Mouse (Mus musculus): ENCODE results near the gene Gm128. TPM values are rescaled to one million over a fixed set of nuclear protein-coding genes. Genes with fewer than 3 reads are reported as not detected.
A peak's percentile ranks its signal among the peaks of the same experiment; 100 is the strongest.

Gm128 gene
- polyA plus RNA-seq, 1 experiment from 2014 or later: 1.3 TPM

DNA sequence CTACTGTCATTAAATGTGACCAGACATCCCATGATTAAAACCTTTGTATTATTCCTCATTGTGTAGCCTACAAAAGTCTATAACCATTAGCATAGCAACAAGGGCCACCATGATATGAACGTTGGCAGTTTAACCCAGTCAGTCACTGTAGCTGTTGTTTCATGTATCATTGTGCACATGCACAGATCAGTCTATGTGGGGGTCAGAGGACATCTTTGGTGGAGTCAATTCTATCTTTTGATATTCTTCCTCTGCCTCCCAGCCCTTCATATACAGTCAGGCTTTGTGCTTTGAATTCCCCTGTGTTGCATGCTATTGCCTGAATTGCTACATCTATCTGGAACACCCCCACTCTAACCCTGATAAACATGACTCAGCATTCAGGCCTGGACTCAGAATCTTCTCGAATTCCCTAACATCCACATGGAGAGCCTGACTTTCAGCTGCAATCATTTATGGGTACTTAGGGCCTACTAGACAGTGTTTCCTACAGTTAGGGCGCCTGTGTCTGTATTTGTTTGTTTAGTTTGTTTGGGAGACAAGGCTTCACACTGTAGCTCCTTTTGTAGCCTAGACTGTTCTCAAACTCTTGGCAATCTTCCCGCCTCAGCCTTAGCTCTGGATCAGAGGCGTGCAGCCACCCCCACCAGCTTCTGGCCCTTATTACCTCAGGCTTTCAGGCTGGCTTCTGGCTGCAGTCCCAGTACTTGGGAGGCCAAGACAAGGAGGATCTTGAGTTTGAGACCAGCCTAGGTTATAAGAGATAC is 5.2 kb upstream of the Gm128 start:
- H3K36me3 ChIP-seq (ENCODE audit: insufficient read depth, low read length): no peaks in the 10 kb centered on the region
- H3K9me3 ChIP-seq (replicated peaks; ENCODE audit: low read length): no peaks in the 10 kb centered on the region
- H3K4me3 ChIP-seq (replicated peaks; ENCODE audit: low read depth, low read length): no peak overlapping the region
- 0 out of 2 replicates have a peak, but pooled peaks cover 2% of the 10 kb centered on the region for H3K4me1 ChIP-seq (replicated peaks; ENCODE audit: insufficient read depth, low read length)
- no peak overlapping the region for H3K9ac ChIP-seq (ENCODE audit: low read depth, low read length)
- no peak overlapping the region for H3K4me2 ChIP-seq (ENCODE audit: low read length)
- H3K27ac ChIP-seq: no peak overlapping the region
- 66% methylated on average over 5 of the region's 5 CpGs for WGBS
- H3K27me3 ChIP-seq (ENCODE audit: insufficient read depth, low read length): no peaks in the 10 kb centered on the region
- no peak for ATAC-seq (replicated peaks; ENCODE audit: low FRiP score, low read depth)
- DNase-seq (ENCODE audit: low spot score): no peak
- TF ChIP-seq CTCF (IDR thresholded peaks at IDR 0.05; ENCODE audit: low read depth): no peak

DNA sequence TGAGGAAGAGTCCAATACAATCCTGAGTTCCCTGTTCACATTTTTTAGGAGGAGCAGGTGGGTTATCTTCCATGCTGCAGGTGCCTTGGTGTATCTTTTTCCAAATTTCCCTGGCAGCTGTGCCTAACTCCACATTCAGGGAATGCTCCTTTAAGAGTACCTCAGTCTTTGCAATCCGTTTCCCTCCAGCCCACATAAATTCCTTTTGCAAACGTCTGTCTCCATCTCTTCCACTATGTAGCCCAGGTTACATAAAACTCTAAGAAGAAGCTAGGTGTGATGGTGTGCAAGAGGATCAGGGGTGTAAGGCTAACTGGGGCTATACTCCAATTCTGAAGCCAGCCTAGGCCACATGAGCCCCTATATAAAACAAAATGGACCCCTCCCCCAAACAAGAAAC is 1.7 kb upstream of the Gm128 start:
- Histone ChIP-seq H3K27ac (no peak overlapping the region), H3K9me3 (replicated peaks; ENCODE audit: low read length) (no peaks in the 10 kb centered on the region), H3K9ac (ENCODE audit: low read depth, low read length) (no peak overlapping the region), H3K27me3 (ENCODE audit: insufficient read depth, low read length) (no peaks in the 10 kb centered on the region), H3K36me3 (ENCODE audit: insufficient read depth, low read length) (0 out of 2 replicates have a peak, but pooled peaks cover 3% of the 10 kb centered on the region), H3K4me2 (ENCODE audit: low read length) (no peak overlapping the region), H3K4me3 (replicated peaks; ENCODE audit: low read depth, low read length) (no peak overlapping the region), H3K4me1 (replicated peaks; ENCODE audit: insufficient read depth, low read length) (0 out of 2 replicates have a peak, but pooled peaks cover 6% of the 10 kb centered on the region)
- WGBS: 68% methylated on average over 2 of the region's 2 CpGs
- ATAC-seq (replicated peaks; ENCODE audit: low FRiP score, low read depth) (no peak), DNase-seq (ENCODE audit: low spot score) (no peak)
- no peak for TF ChIP-seq CTCF (IDR thresholded peaks at IDR 0.05; ENCODE audit: low read depth)

DNA sequence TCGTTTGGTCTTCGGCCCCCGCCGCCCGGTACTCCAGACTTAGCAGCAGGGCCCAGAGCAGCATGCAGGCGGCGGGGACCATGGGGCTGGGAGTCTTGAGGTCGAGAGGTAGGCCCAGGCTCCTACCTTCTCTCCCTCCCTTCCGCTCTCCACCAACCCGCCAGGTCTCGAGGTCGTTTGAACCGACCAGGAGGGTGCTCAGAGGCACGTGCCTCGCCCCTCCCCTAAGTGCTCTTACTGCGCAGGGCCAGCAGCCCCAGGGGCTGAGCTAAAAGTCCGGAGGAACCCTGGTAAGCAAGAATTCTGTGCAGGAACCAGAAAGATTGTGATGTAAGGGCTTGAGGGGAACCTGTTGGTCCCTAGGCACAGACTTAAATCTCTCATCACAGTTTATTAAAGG is 498 bp downstream of the Gm128 start:
- WGBS: 34% methylated on average over 17 of the region's 17 CpGs
- no peak for TF ChIP-seq CTCF (IDR thresholded peaks at IDR 0.05; ENCODE audit: low read depth)
- Histone ChIP-seq H3K4me1 (replicated peaks; ENCODE audit: insufficient read depth, low read length) (0 out of 2 replicates have a peak, but pooled peaks cover 6% of the 10 kb centered on the region), H3K4me2 (ENCODE audit: low read length) (peak overlapping the region; percentile 10; the same call in 1 of the 2 replicates), H3K36me3 (ENCODE audit: insufficient read depth, low read length) (peaks cover 10% of the 10 kb centered on the region; the same call in 1 of the 2 replicates), H3K27me3 (ENCODE audit: insufficient read depth, low read length) (no peaks in the 10 kb centered on the region), H3K9me3 (replicated peaks; ENCODE audit: low read length) (no peaks in the 10 kb centered on the region), H3K27ac (no peak overlapping the region), H3K9ac (ENCODE audit: low read depth, low read length) (no peak overlapping the region), H3K4me3 (replicated peaks; ENCODE audit: low read depth, low read length) (no peak overlapping the region)
- ATAC-seq (replicated peaks; ENCODE audit: low FRiP score, low read depth): 0 out of 2 replicates have a peak, but pooled peaks have one; percentile 40
- DNase-seq (ENCODE audit: low spot score): no peak

DNA sequence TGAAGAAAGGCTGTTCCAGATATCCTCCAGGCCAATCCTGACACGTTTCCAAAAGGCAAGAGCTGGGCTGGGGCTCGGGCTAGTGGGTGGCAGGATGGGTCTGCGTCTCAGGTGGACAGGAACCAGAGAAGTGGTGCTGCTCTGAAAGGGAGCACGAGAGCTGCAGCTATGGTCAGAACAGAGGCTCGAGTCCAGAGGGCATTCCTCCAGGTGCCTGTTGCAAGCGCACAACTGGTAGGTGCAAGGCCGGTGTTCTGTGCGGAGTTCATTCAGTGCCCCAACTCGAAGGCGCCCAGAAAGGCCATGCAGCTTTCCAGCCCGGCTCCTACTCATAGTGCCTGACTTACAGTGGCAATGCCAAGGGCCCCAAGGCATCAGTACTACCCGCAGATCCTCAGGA is 1.4 kb downstream of the Gm128 start:
- Histone ChIP-seq H3K9ac (ENCODE audit: low read depth, low read length) (no peak overlapping the region), H3K4me2 (ENCODE audit: low read length) (no peak overlapping the region), H3K4me1 (replicated peaks; ENCODE audit: insufficient read depth, low read length) (0 out of 2 replicates have a peak, but pooled peaks cover 6% of the 10 kb centered on the region), H3K4me3 (replicated peaks; ENCODE audit: low read depth, low read length) (no peak overlapping the region), H3K36me3 (ENCODE audit: insufficient read depth, low read length) (peaks cover 19% of the 10 kb centered on the region; the same call in 1 of the 2 replicates), H3K27me3 (ENCODE audit: insufficient read depth, low read length) (no peaks in the 10 kb centered on the region), H3K9me3 (replicated peaks; ENCODE audit: low read length) (no peaks in the 10 kb centered on the region), H3K27ac (no peak overlapping the region)
- TF ChIP-seq CTCF (IDR thresholded peaks at IDR 0.05; ENCODE audit: low read depth): no peak
- no peak for DNase-seq (ENCODE audit: low spot score)
- 90% methylated on average over 12 of the region's 12 CpGs for WGBS
- ATAC-seq (replicated peaks; ENCODE audit: low FRiP score, low read depth): no peak

DNA sequence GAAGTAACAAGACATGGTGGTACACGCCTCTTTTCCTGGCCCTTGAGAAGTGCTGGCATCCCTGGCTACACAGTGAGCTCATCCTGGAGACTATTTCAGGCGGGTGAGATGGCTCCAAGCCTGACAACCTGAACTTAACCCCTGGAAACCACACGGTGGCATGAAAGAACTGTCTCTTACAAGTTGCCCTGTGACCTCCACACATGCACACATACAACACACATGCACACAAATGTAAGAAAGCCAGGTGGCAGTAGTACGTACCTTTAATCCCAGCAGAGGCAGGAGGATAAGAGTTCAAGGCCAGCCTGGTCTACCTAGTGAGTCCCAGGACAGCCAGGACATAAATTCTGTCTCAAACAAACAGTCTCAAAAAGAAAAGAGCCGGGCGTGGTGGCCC is 2.4 kb downstream of the Gm128 start:
- no peaks in the 10 kb centered on the region for H3K27me3 ChIP-seq (ENCODE audit: insufficient read depth, low read length)
- DNase-seq (ENCODE audit: low spot score): no peak
- no peak for ATAC-seq (replicated peaks; ENCODE audit: low FRiP score, low read depth)
- H3K36me3 ChIP-seq (ENCODE audit: insufficient read depth, low read length): peaks cover 27% of the 10 kb centered on the region; the same call in 1 of the 2 replicates
- 0 out of 2 replicates have a peak, but pooled peaks cover 6% of the 10 kb centered on the region for H3K4me1 ChIP-seq (replicated peaks; ENCODE audit: insufficient read depth, low read length)
- no peak overlapping the region for H3K4me3 ChIP-seq (replicated peaks; ENCODE audit: low read depth, low read length)
- H3K4me2 ChIP-seq (ENCODE audit: low read length): no peak overlapping the region
- TF ChIP-seq CTCF (IDR thresholded peaks at IDR 0.05; ENCODE audit: low read depth): 0 out of 2 replicates have a peak, but pooled peaks have one; percentile 19
- no peaks in the 10 kb centered on the region for H3K9me3 ChIP-seq (replicated peaks; ENCODE audit: low read length)
- no peak overlapping the region for H3K9ac ChIP-seq (ENCODE audit: low read depth, low read length)
- H3K27ac ChIP-seq: no peak overlapping the region
- WGBS: 88% methylated on average over 6 of the region's 6 CpGs

DNA sequence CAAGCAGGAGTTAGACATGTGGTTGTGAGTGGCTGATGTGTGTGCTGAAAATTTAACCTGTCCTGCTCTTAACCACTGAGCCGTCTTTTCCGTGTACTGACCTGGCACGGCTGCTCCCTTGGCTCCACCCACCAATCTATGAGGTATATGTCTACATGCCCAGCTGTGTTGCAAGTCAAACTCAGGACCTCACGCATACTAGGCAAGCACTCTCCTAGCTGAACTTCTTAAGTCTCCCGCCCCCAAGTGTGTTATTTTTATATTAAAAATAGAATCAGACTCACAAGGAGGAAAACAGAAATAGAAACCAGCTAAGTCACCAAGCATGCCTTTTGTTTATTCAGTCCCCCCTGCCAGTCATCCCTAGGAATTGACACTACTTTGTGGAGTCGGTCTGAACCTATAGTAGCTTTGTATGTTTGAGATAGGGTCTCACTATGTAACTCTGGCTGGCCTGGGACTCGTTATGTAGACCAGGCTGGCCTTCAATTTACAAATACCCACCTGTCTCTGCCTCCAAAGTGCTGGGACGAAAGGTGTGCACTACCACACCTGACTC is 3.8 kb downstream of the Gm128 start:
- no peak for ATAC-seq (replicated peaks; ENCODE audit: low FRiP score, low read depth)
- Histone ChIP-seq H3K4me2 (ENCODE audit: low read length) (no peak overlapping the region), H3K4me3 (replicated peaks; ENCODE audit: low read depth, low read length) (no peak overlapping the region), H3K36me3 (ENCODE audit: insufficient read depth, low read length) (peaks cover 39% of the 10 kb centered on the region), H3K9me3 (replicated peaks; ENCODE audit: low read length) (no peaks in the 10 kb centered on the region), H3K27me3 (ENCODE audit: insufficient read depth, low read length) (no peaks in the 10 kb centered on the region), H3K4me1 (replicated peaks; ENCODE audit: insufficient read depth, low read length) (0 out of 2 replicates have a peak, but pooled peaks cover 6% of the 10 kb centered on the region), H3K9ac (ENCODE audit: low read depth, low read length) (no peak overlapping the region), H3K27ac (no peak overlapping the region)
- TF ChIP-seq CTCF (IDR thresholded peaks at IDR 0.05; ENCODE audit: low read depth): no peak
- 77% methylated on average over 8 of the region's 8 CpGs for WGBS
- DNase-seq (ENCODE audit: low spot score): no peak
